Mouse (Mus musculus): ENCODE measurements at regions not wholly inside any gene's neighbourhood (a gene's known extent, or its start where the extent isn't known, plus 50 kb on each side); places are given as distances from the start of the nearest gene placed in this dataset.

DNA sequence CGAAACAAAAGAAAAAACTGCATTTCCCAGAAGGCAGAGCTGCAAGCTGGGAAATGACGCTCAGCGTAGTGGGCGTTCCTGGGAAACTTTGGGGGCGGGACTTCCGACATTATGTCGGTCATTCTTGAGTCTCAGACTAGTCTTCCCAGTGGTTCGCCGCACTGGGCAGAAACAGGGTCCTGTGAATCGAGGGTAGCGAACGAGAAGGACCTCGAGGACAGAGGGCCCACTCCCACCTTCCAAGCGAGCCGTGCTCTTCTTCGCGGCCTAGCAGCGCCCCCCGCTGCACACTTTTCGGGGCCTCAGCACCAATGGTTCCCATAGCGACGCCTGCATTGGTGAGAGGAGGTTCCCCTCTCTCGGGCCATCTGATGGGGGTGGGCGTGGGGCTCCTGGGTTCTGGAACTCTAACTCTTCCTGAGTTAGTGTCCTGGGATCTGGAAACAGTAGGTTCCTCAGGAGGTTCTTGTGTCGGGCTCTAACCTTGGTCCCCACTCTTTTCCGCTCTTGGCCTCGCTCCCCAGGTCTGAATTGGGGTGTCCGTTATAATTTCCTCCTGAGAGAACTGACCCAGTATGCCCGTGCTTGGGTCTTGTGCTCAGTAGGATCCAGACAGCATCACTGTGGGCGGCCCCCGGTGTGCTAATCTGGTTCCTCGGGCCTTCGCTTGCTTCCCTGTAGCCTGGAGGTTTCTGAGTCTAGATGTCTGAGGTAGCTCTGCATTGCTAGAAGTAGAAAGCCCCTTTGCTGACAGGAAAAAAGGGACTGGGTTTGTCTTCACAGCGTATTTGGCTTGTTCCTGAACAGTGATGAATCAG is 52.8 kb upstream of the Gramd1a start:
- DNase-seq, result peak; percentile 80

DNA sequence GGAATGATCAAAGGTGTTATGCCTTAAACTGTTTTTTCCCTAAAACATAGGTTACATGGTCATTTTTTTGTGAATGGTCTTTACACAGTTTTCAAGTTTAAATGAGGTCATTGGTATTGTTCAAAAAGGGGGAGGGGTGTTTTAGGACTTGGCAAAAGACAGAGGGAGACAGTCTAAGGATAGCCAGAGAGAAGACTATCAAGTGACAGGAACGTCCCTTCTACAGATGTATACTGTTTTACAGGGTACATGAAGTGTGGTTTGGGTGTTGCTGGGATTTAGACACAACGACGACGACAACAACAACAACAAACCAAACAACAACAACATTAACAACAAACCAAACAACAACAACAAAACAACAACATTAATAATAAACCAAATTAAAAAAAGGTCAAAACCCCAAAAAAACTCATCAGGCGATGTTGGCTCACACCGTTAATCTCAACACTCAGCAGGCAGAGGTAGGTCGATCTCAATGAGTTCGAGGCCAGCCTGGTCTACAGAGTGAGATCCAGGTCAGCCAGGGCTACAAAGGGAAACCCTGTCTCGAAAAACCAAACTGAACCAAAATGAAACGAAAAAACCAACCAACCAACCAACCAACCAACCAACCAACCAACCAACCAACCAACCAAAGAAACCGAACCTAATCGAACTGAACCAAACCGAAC is 52.0 kb upstream of the Gramd1a start:
- no peak for DNase-seq

Measured in lung, postnatal 14 days (tissue).